Mouse (Mus musculus): ENCODE measurements at regions not wholly inside any gene's neighbourhood (a gene's known extent, or its start where the extent isn't known, plus 50 kb on each side); places are given as distances from the start of the nearest gene placed in this dataset.

- no peak overlapping the region for H3K27ac ChIP-seq (ENCODE audit: low read length)
- 89% methylated on average over 5 of the region's 5 CpGs for WGBS
- no peak for ATAC-seq (ENCODE audit: insufficient read depth, low FRiP score)
These were observed 134.3 kb upstream of the Irf2bp2 start for GRCm38 (mm10) chr8:126728135-126728534.

GRCm38 (mm10) chr8:126727068-126727467 lies 133.3 kb upstream of the Irf2bp2 start:
- H3K9me3 ChIP-seq (replicated peaks; ENCODE audit: control insufficient read depth, low read length): peaks cover 5% of the 10 kb centered on the region; the same call in 1 of the 2 replicates
- WGBS: 94% methylated on average over 2 of the region's 2 CpGs

More at GRCm38 (mm10) chr8:126728135-126728534, 134.3 kb upstream of the Irf2bp2 start:
- Histone ChIP-seq H3K36me3 (ENCODE audit: control insufficient read depth, insufficient read depth, low read length) (no peaks in the 10 kb centered on the region), H3K4me1 (ENCODE audit: control insufficient read depth, insufficient read depth, low read length) (peaks cover 14% of the 10 kb centered on the region), H3K4me3 (replicated peaks; ENCODE audit: low read length) (no peak overlapping the region), H3K27me3 (ENCODE audit: control insufficient read depth, insufficient read depth, low read length) (no peaks in the 10 kb centered on the region), H3K9ac (ENCODE audit: low read length) (no peak overlapping the region), H3K9me3 (replicated peaks; ENCODE audit: control insufficient read depth, low read length) (peaks cover 5% of the 10 kb centered on the region; the same call in 1 of the 2 replicates), H3K4me2 (ENCODE audit: low read depth, low read length) (no peak overlapping the region)

GRCm38 (mm10) chr8:126723259-126724122 lies 129.7 kb upstream of the Irf2bp2 start:
- no peak overlapping the region for H3K4me3 ChIP-seq (replicated peaks; ENCODE audit: low read length)
- no peak overlapping the region for H3K9ac ChIP-seq (ENCODE audit: low read length)
- peaks cover 5% of the 10 kb centered on the region; the same call in 1 of the 2 replicates for H3K9me3 ChIP-seq (replicated peaks; ENCODE audit: control insufficient read depth, low read length)
- 76% methylated on average over 9 of the region's 9 CpGs for WGBS
- no peak overlapping the region; the same call in 1 of the 2 replicates for H3K27ac ChIP-seq (ENCODE audit: low read length)
- H3K4me1 ChIP-seq (ENCODE audit: control insufficient read depth, insufficient read depth, low read length): 0 out of 2 replicates have a peak, but pooled peaks cover 5% of the 10 kb centered on the region
- no peak overlapping the region for H3K4me2 ChIP-seq (ENCODE audit: low read depth, low read length)
- no peaks in the 10 kb centered on the region for H3K27me3 ChIP-seq (ENCODE audit: control insufficient read depth, insufficient read depth, low read length)
- no peak for ATAC-seq (ENCODE audit: insufficient read depth, low FRiP score)
- H3K36me3 ChIP-seq (ENCODE audit: control insufficient read depth, insufficient read depth, low read length): no peaks in the 10 kb centered on the region

More at GRCm38 (mm10) chr8:126727068-126727467, 133.3 kb upstream of the Irf2bp2 start:
- Histone ChIP-seq H3K4me2 (ENCODE audit: low read depth, low read length) (no peak overlapping the region), H3K36me3 (ENCODE audit: control insufficient read depth, insufficient read depth, low read length) (no peaks in the 10 kb centered on the region), H3K27me3 (ENCODE audit: control insufficient read depth, insufficient read depth, low read length) (no peaks in the 10 kb centered on the region), H3K27ac (ENCODE audit: low read length) (no peak overlapping the region), H3K9ac (ENCODE audit: low read length) (no peak overlapping the region), H3K4me1 (ENCODE audit: control insufficient read depth, insufficient read depth, low read length) (peaks cover 13% of the 10 kb centered on the region), H3K4me3 (replicated peaks; ENCODE audit: low read length) (no peak overlapping the region)
- ATAC-seq (ENCODE audit: insufficient read depth, low FRiP score): no peak

GRCm38 (mm10) chr8:126721621-126722020 lies 127.8 kb upstream of the Irf2bp2 start:
- Histone ChIP-seq H3K4me2 (ENCODE audit: low read depth, low read length) (no peak overlapping the region), H3K9me3 (replicated peaks; ENCODE audit: control insufficient read depth, low read length) (no peaks in the 10 kb centered on the region), H3K27ac (ENCODE audit: low read length) (0 out of 2 replicates have a peak overlapping the region, but pooled peaks have one; percentile 17), H3K27me3 (ENCODE audit: control insufficient read depth, insufficient read depth, low read length) (no peaks in the 10 kb centered on the region), H3K9ac (ENCODE audit: low read length) (no peak overlapping the region), H3K36me3 (ENCODE audit: control insufficient read depth, insufficient read depth, low read length) (no peaks in the 10 kb centered on the region), H3K4me1 (ENCODE audit: control insufficient read depth, insufficient read depth, low read length) (0 out of 2 replicates have a peak, but pooled peaks cover 5% of the 10 kb centered on the region), H3K4me3 (replicated peaks; ENCODE audit: low read length) (no peak overlapping the region)
- peak; percentile 26; the same call in 1 of the 2 replicates for ATAC-seq (ENCODE audit: insufficient read depth, low FRiP score)
- WGBS: 47% methylated on average over 10 of the region's 10 CpGs

- peak; percentile 59 for ATAC-seq (ENCODE audit: insufficient read depth, low FRiP score)
- H3K27ac ChIP-seq (ENCODE audit: low read length): peak overlapping the region; percentile 41; the same call in 1 of the 2 replicates
These were observed 126.8 kb upstream of the Irf2bp2 start for GRCm38 (mm10) chr8:126720473-126721145.

GRCm38 (mm10) chr8:126719748-126720147 lies 126.0 kb upstream of the Irf2bp2 start:
- Histone ChIP-seq H3K36me3 (ENCODE audit: control insufficient read depth, insufficient read depth, low read length) (no peaks in the 10 kb centered on the region), H3K27me3 (ENCODE audit: control insufficient read depth, insufficient read depth, low read length) (no peaks in the 10 kb centered on the region), H3K4me2 (ENCODE audit: low read depth, low read length) (no peak overlapping the region), H3K4me3 (replicated peaks; ENCODE audit: low read length) (no peak overlapping the region), H3K9me3 (replicated peaks; ENCODE audit: control insufficient read depth, low read length) (no peaks in the 10 kb centered on the region), H3K27ac (ENCODE audit: low read length) (no peak overlapping the region), H3K9ac (ENCODE audit: low read length) (no peak overlapping the region), H3K4me1 (ENCODE audit: control insufficient read depth, insufficient read depth, low read length) (0 out of 2 replicates have a peak, but pooled peaks cover 5% of the 10 kb centered on the region)
- WGBS: 76% methylated on average over 2 of the region's 2 CpGs
- ATAC-seq (ENCODE audit: insufficient read depth, low FRiP score): no peak

More at GRCm38 (mm10) chr8:126720473-126721145, 126.8 kb upstream of the Irf2bp2 start:
- H3K4me3 ChIP-seq (replicated peaks; ENCODE audit: low read length): no peak overlapping the region
- H3K9ac ChIP-seq (ENCODE audit: low read length): no peak overlapping the region
- 0 out of 2 replicates have a peak, but pooled peaks cover 5% of the 10 kb centered on the region for H3K4me1 ChIP-seq (ENCODE audit: control insufficient read depth, insufficient read depth, low read length)
- WGBS: 91% methylated on average over 4 of the region's 4 CpGs
- H3K9me3 ChIP-seq (replicated peaks; ENCODE audit: control insufficient read depth, low read length): no peaks in the 10 kb centered on the region
- no peak overlapping the region for H3K4me2 ChIP-seq (ENCODE audit: low read depth, low read length)
- H3K27me3 ChIP-seq (ENCODE audit: control insufficient read depth, insufficient read depth, low read length): no peaks in the 10 kb centered on the region
- H3K36me3 ChIP-seq (ENCODE audit: control insufficient read depth, insufficient read depth, low read length): no peaks in the 10 kb centered on the region

- Histone ChIP-seq H3K36me3 (ENCODE audit: control insufficient read depth, insufficient read depth, low read length) (no peaks in the 10 kb centered on the region), H3K4me2 (ENCODE audit: low read depth, low read length) (no peak overlapping the region), H3K9me3 (replicated peaks; ENCODE audit: control insufficient read depth, low read length) (no peaks in the 10 kb centered on the region), H3K4me3 (replicated peaks; ENCODE audit: low read length) (no peak overlapping the region), H3K4me1 (ENCODE audit: control insufficient read depth, insufficient read depth, low read length) (peaks cover 10% of the 10 kb centered on the region), H3K27ac (ENCODE audit: low read length) (no peak overlapping the region), H3K9ac (ENCODE audit: low read length) (no peak overlapping the region), H3K27me3 (ENCODE audit: control insufficient read depth, insufficient read depth, low read length) (no peaks in the 10 kb centered on the region)
- WGBS: 81% methylated on average over 2 of the region's 2 CpGs
- no peak for ATAC-seq (ENCODE audit: insufficient read depth, low FRiP score)
These were observed 123.9 kb upstream of the Irf2bp2 start for GRCm38 (mm10) chr8:126717652-126718155.

GRCm38 (mm10) chr8:126715666-126716065 lies 121.9 kb upstream of the Irf2bp2 start:
- 89% methylated on average over 1 of the region's 1 CpGs for WGBS
- H3K9me3 ChIP-seq (replicated peaks; ENCODE audit: control insufficient read depth, low read length): no peaks in the 10 kb centered on the region
- H3K9ac ChIP-seq (ENCODE audit: low read length): no peak overlapping the region
- no peak overlapping the region for H3K27ac ChIP-seq (ENCODE audit: low read length)
- H3K4me1 ChIP-seq (ENCODE audit: control insufficient read depth, insufficient read depth, low read length): peaks cover 11% of the 10 kb centered on the region
- no peak overlapping the region for H3K4me2 ChIP-seq (ENCODE audit: low read depth, low read length)
- H3K36me3 ChIP-seq (ENCODE audit: control insufficient read depth, insufficient read depth, low read length): no peaks in the 10 kb centered on the region
- no peaks in the 10 kb centered on the region for H3K27me3 ChIP-seq (ENCODE audit: control insufficient read depth, insufficient read depth, low read length)
- ATAC-seq (ENCODE audit: insufficient read depth, low FRiP score): no peak
- H3K4me3 ChIP-seq (replicated peaks; ENCODE audit: low read length): no peak overlapping the region
